ENCODE assay signal across 17 mouse cellular contexts in the genomic region with DNA sequence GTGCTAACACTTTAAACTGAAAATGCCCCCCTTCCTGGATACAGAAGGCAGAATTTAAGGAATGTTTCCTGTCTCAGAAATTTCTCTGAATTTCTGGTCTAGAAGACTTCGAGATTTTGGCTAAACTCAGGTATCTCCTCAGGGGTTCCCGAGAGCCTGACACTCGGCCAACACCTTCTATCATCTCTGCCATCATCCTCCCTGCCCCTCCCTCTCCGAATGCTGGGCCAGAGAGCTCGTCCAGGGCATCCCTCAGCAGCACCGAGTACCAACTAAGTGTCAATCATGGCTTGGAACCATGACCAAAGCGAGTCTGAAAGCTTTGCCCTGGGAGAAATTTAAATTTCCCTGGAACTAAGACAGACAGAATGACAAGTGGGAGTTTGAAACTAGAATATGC.
"Had no signal": no experiment of that assay in that cellular context is flagged by ENCODE, and none has a peak within 500 bp of the region (broad histone marks: within the 10 kb centered on the region; RNA-seq: fewer than 3 reads in every experiment).

No protein-coding gene starts in this region.

- H3K27me3 ChIP-seq: midbrain, embryonic 12.5 days; neural tube, embryonic 13.5 days; neural tube, embryonic 15.5 days had no signal

- H3K9ac ChIP-seq: lung, embryonic 14.5 days; midbrain, embryonic 12.5 days; neural tube, embryonic 13.5 days; neural tube, embryonic 15.5 days had no signal

- H3K4me1 ChIP-seq: midbrain, embryonic 10.5 days; midbrain, embryonic 12.5 days; neural tube, embryonic 13.5 days; neural tube, embryonic 15.5 days had no signal

- H3K4me3 ChIP-seq: midbrain, embryonic 10.5 days; midbrain, embryonic 12.5 days; myocyte; neural tube, embryonic 13.5 days; neural tube, embryonic 15.5 days had no signal

- H3K36me3 ChIP-seq: midbrain, embryonic 10.5 days; midbrain, embryonic 12.5 days; neural tube, embryonic 13.5 days; neural tube, embryonic 15.5 days had no signal

- H3K27ac ChIP-seq: midbrain, embryonic 10.5 days; midbrain, embryonic 12.5 days; neural tube, embryonic 13.5 days; neural tube, embryonic 15.5 days had no signal

- H3K4me2 ChIP-seq: lung, embryonic 14.5 days; midbrain, embryonic 12.5 days; neural tube, embryonic 13.5 days; neural tube, embryonic 15.5 days had no signal

- DNase-seq: lung, embryonic 14.5 days; lung, postnatal 10 days; lung, postnatal 4 days; midbrain, embryonic 14.5 days; retina, postnatal 1 day; right cerebral cortex, adult 18-20 months; right cerebral cortex, postnatal 25 days; right cerebral cortex, postnatal 4 days; spleen, adult 18-20 months; thymus, adult 18-20 months; thymus, postnatal 25 days; thymus, postnatal 4 days had no signal

- H3K9me3 ChIP-seq: midbrain, embryonic 10.5 days; midbrain, embryonic 12.5 days; neural tube, embryonic 13.5 days; neural tube, embryonic 15.5 days had no signal
